16 mouse cellular contexts compared by ENCODE assay signal in genomic region chr11:74842045-74842444, GRCm38 (mm10). TPM values are rescaled to one million over a fixed set of nuclear protein-coding genes. Genes with fewer than 3 reads are reported as not detected.
A peak's percentile ranks its signal among the peaks of the same experiment; 100 is the strongest.
DNase-seq lines count a peak whose midpoint lies in the region; ATAC-seq and TF ChIP-seq lines count a peak whose summit lies in the region.
"Had no signal": no experiment of that assay in that cellular context is flagged by ENCODE, and none has a peak within 500 bp of the region (broad histone marks: within the 10 kb centered on the region; RNA-seq: fewer than 3 reads in every experiment).

No protein-coding gene starts in this region.

- ATAC-seq in kidney, embryonic 16.5 days (ENCODE audit: low FRiP score, low TSS enrichment), result no peak
- ATAC-seq in liver, embryonic 12.5 days, result no peak
- no peak for ATAC-seq in stomach, postnatal 0 days (ENCODE audit: low FRiP score, low TSS enrichment)
- ATAC-seq: forebrain, postnatal 0 days; hindbrain, embryonic 16.5 days; intestine, embryonic 16.5 days; lung, postnatal 0 days; midbrain, embryonic 13.5 days had no signal

- peak overlapping the region; percentile 59; the same call in 1 of the 2 replicates for H3K27ac ChIP-seq in heart, embryonic 10.5 days
- no peak overlapping the region for H3K27ac ChIP-seq in kidney, embryonic 16.5 days (ENCODE audit: low read length)
- 0 out of 2 replicates have a peak overlapping the region, but pooled peaks have one; percentile 37 for H3K27ac ChIP-seq in liver, embryonic 12.5 days
- H3K27ac ChIP-seq in stomach, postnatal 0 days (replicated peaks), result no peak overlapping the region
- H3K27ac ChIP-seq: forebrain, embryonic 10.5 days; liver, embryonic 15.5 days; midbrain, embryonic 13.5 days had no signal

- no peaks in the 10 kb centered on the region for H3K27me3 ChIP-seq in heart, embryonic 10.5 days (ENCODE audit: insufficient read depth, poor library complexity, severe bottlenecking)
- H3K27me3 ChIP-seq in kidney, embryonic 16.5 days (ENCODE audit: insufficient read depth, low read length), result no peaks in the 10 kb centered on the region
- H3K27me3 ChIP-seq in liver, embryonic 12.5 days (replicated peaks), result no peaks in the 10 kb centered on the region
- H3K27me3 ChIP-seq in stomach, postnatal 0 days (ENCODE audit: control insufficient read depth, insufficient read depth, low read length), result no peaks in the 10 kb centered on the region
- H3K27me3 ChIP-seq: liver, embryonic 15.5 days; midbrain, embryonic 13.5 days; neural tube, embryonic 13.5 days had no signal

- no peak overlapping the region for H3K4me3 ChIP-seq in heart, embryonic 10.5 days
- H3K4me3 ChIP-seq in kidney, embryonic 16.5 days (ENCODE audit: low read length), result no peak overlapping the region
- no peak overlapping the region for H3K4me3 ChIP-seq in liver, embryonic 12.5 days
- no peak overlapping the region for H3K4me3 ChIP-seq in stomach, postnatal 0 days (ENCODE audit: low read depth, low read length)
- H3K4me3 ChIP-seq: forebrain, embryonic 10.5 days; liver, embryonic 15.5 days; midbrain, embryonic 13.5 days; neural tube, embryonic 13.5 days had no signal

- DNase-seq in heart, embryonic 10.5 days (ENCODE audit: low spot score), result no peak
- no peak for DNase-seq in heart, adult 8-10 months (ENCODE audit: low spot score)
- peak; percentile 46 for DNase-seq in kidney, adult 9 months
- no peak for DNase-seq in liver
- DNase-seq in stomach, postnatal 0 days (ENCODE audit: low spot score), result peak; percentile 15
- DNase-seq: forebrain, postnatal 0 days; thymus, postnatal 25 days had no signal

- no peak overlapping the region for H3K9ac ChIP-seq in kidney, embryonic 16.5 days (replicated peaks; ENCODE audit: low read length)
- H3K9ac ChIP-seq in liver, embryonic 12.5 days, result no peak overlapping the region
- no peak overlapping the region for H3K9ac ChIP-seq in stomach, postnatal 0 days (ENCODE audit: low read length)
- H3K9ac ChIP-seq: forebrain, postnatal 0 days; liver, embryonic 15.5 days; neural tube, embryonic 13.5 days had no signal

- no peak for TF ChIP-seq EP300 in stomach, postnatal 0 days (optimal IDR thresholded peaks at IDR 0.05)

- no peak for TF ChIP-seq CTCF in stomach, postnatal 0 days (IDR thresholded peaks at IDR 0.05; ENCODE audit: low read depth)

- peaks cover 72% of the 10 kb centered on the region for H3K4me1 ChIP-seq in heart, embryonic 10.5 days
- H3K4me1 ChIP-seq in kidney, embryonic 16.5 days (ENCODE audit: insufficient read depth, low read length), result peaks cover 52% of the 10 kb centered on the region
- peaks cover 34% of the 10 kb centered on the region for H3K4me1 ChIP-seq in liver, embryonic 12.5 days
- peaks cover 3% of the 10 kb centered on the region; the same call in 1 of the 2 replicates for H3K4me1 ChIP-seq in stomach, postnatal 0 days (replicated peaks; ENCODE audit: control insufficient read depth, insufficient read depth)

- peaks cover 50% of the 10 kb centered on the region for H3K36me3 ChIP-seq in heart, embryonic 10.5 days
- H3K36me3 ChIP-seq in kidney, embryonic 16.5 days (ENCODE audit: insufficient read depth, low read length), result peaks cover 31% of the 10 kb centered on the region
- H3K36me3 ChIP-seq in liver, embryonic 12.5 days, result peaks cover 52% of the 10 kb centered on the region
- 0 out of 2 replicates have a peak, but pooled peaks cover 6% of the 10 kb centered on the region for H3K36me3 ChIP-seq in stomach, postnatal 0 days (ENCODE audit: control insufficient read depth, insufficient read depth, low read length)

- WGBS in heart, embryonic 10.5 days, result 86% methylated on average over 13 of the region's 13 CpGs
- 81% methylated on average over 13 of the region's 13 CpGs for WGBS in kidney, embryonic 16.5 days
- 74% methylated on average over 13 of the region's 13 CpGs for WGBS in liver, embryonic 12.5 days (ENCODE audit: insufficient replicate concordance)
- WGBS in stomach, postnatal 0 days, result 85% methylated on average over 13 of the region's 13 CpGs

- H3K4me2 ChIP-seq in kidney, embryonic 16.5 days (replicated peaks; ENCODE audit: low read depth, low read length), result no peak overlapping the region
- no peak overlapping the region for H3K4me2 ChIP-seq in liver, embryonic 12.5 days
- no peak overlapping the region for H3K4me2 ChIP-seq in stomach, postnatal 0 days (replicated peaks; ENCODE audit: low read depth)
- H3K4me2 ChIP-seq: liver, embryonic 15.5 days; midbrain, embryonic 13.5 days; neural tube, embryonic 13.5 days had no signal

- no peaks in the 10 kb centered on the region for H3K9me3 ChIP-seq in heart, embryonic 10.5 days
- H3K9me3 ChIP-seq in kidney, embryonic 16.5 days (ENCODE audit: low read length), result peaks cover 3% of the 10 kb centered on the region
- H3K9me3 ChIP-seq in liver, embryonic 12.5 days (replicated peaks), result peaks cover 5% of the 10 kb centered on the region; the same call in 1 of the 2 replicates
- H3K9me3 ChIP-seq in stomach, postnatal 0 days (ENCODE audit: control insufficient read depth, low read length), result no peaks in the 10 kb centered on the region
- H3K9me3 ChIP-seq: liver, embryonic 15.5 days; midbrain, embryonic 13.5 days; neural tube, embryonic 13.5 days had no signal

RNA-seq across cellular contexts. Expression of gene Mnt, which starts 11.3 kb away (rescaled TPM):
- polyA plus RNA-seq in heart, embryonic 10.5 days (2016; fragmentation: Nextera tagmentation; extraction: Ambion mirVana), result 3.2 and 3.8 TPM in 2 replicates
- total RNA-seq in heart, adult 8-10 months (2022), result 10 to 100 TPM in 3 of 4 experiments, 1 to 10 TPM in 1; 7.4 to 13.4 (median 10.2) TPM
- 4.7 and 4.8 TPM in 2 replicates for polyA plus RNA-seq in kidney, embryonic 16.5 days (2015; fragmentation: Nextera tagmentation; extraction: Ambion mirVana)
- 1.9 and 2.0 TPM in 2 replicates for polyA plus RNA-seq in liver, embryonic 12.5 days (2016; fragmentation: Nextera tagmentation; extraction: Ambion mirVana)
- polyA plus RNA-seq in stomach, postnatal 0 days (2015; fragmentation: Nextera tagmentation; extraction: Ambion mirVana), result 2.5 and 2.6 TPM in 2 replicates

RNA-seq across cellular contexts. Expression of gene Sgsm2, which starts 54.8 kb away (rescaled TPM):
- polyA plus RNA-seq in heart, embryonic 10.5 days (2016; fragmentation: Nextera tagmentation; extraction: Ambion mirVana), result 5.5 and 5.8 TPM in 2 replicates
- total RNA-seq in heart, adult 8-10 months (2022), result 1 to 10 TPM; 5.3 to 6.4 (median 5.8) TPM
- polyA plus RNA-seq in kidney, embryonic 16.5 days (2015; fragmentation: Nextera tagmentation; extraction: Ambion mirVana), result 6.6 and 7.1 TPM in 2 replicates
- 2.6 and 2.9 TPM in 2 replicates for polyA plus RNA-seq in liver, embryonic 12.5 days (2016; fragmentation: Nextera tagmentation; extraction: Ambion mirVana)
- 3.4 and 4.1 TPM in 2 replicates for polyA plus RNA-seq in stomach, postnatal 0 days (2015; fragmentation: Nextera tagmentation; extraction: Ambion mirVana)

RNA-seq across cellular contexts. Expression of gene Tsr1, which starts 55.8 kb away (rescaled TPM):
- polyA plus RNA-seq in heart, embryonic 10.5 days (2016; fragmentation: Nextera tagmentation; extraction: Ambion mirVana), result 41.0 and 52.7 TPM in 2 replicates
- total RNA-seq in heart, adult 8-10 months (2022), result 10 to 100 TPM; 17.5 to 19.3 (median 17.8) TPM
- polyA plus RNA-seq in kidney, embryonic 16.5 days (2015; fragmentation: Nextera tagmentation; extraction: Ambion mirVana), result 50.1 and 50.8 TPM in 2 replicates
- polyA plus RNA-seq in liver, embryonic 12.5 days (2016; fragmentation: Nextera tagmentation; extraction: Ambion mirVana), result 45.5 and 47.1 TPM in 2 replicates
- 22.3 and 22.5 TPM in 2 replicates for polyA plus RNA-seq in stomach, postnatal 0 days (2015; fragmentation: Nextera tagmentation; extraction: Ambion mirVana)

Comparison
In these comparisons a context has a peak if more than half of its experiments do, and no peak if none do; other contexts are left out.
1. DNase-seq: peak in kidney, adult 9 months (single experiment) and stomach, postnatal 0 days (single experiment); none in heart, embryonic 10.5 days (single experiment), heart, adult 8-10 months (single experiment) and liver (single experiment).
2. H3K27ac ChIP-seq: peak in heart, embryonic 10.5 days (single experiment) and liver, embryonic 12.5 days (single experiment); none in kidney, embryonic 16.5 days (single experiment) and stomach, postnatal 0 days (single experiment).